Mouse (Mus musculus) liver, adult 2 months (tissue): ENCODE measurements at regions not wholly inside any gene's neighbourhood (a gene's known extent, or its start where the extent isn't known, plus 50 kb on each side); places are given as distances from the start of the nearest gene placed in this dataset.

ENCODE experiments used
- DNase-seq: peaks from one replicate; pipeline ENCODE4 v3.0.0-alpha.2; 2011; ENCODE audit warnings: low read depth, low spot score; ENCODE audit errors: extremely low read depth
- H3K27ac ChIP-seq: fragments of 200-500 bp; replicated peaks from 2 replicates; pipeline ENCODE4 v1.5.1; 2012; ENCODE audit warnings: low read depth, mild to moderate bottlenecking, control low read depth, inconsistent platforms, low read length; ENCODE audit not compliant: insufficient read depth
- H3K27me3 ChIP-seq: fragments of 200-500 bp; 2 replicates; pipeline ENCODE4 v1.6.1; 2012; ENCODE audit warnings: mild to moderate bottlenecking, moderate library complexity, low read length, inconsistent platforms; ENCODE audit not compliant: control insufficient read depth, insufficient read depth
- H3K36me3 ChIP-seq: fragments of 200-500 bp; 2 replicates; pipeline ENCODE4 v1.6.1; 2012; ENCODE audit warnings: low read length, inconsistent platforms; ENCODE audit not compliant: control insufficient read depth, insufficient read depth
- H3K4me1 ChIP-seq: fragments of 200-500 bp; 2 replicates; pipeline ENCODE4 v1.6.1; 2011; ENCODE audit warnings: low read length; ENCODE audit not compliant: control insufficient read depth, insufficient read depth
- H3K4me3 ChIP-seq: fragments of 200-500 bp; 2 replicates; pipeline ENCODE4 v1.5.1; 2011; ENCODE audit warnings: low read depth, mild to moderate bottlenecking, control low read depth, low read length, moderate library complexity; ENCODE audit not compliant: insufficient read depth
- H3K79me2 ChIP-seq: fragments of 200-500 bp; 2 replicates; pipeline ENCODE4 v1.6.1; 2012; ENCODE audit warnings: inconsistent platforms, mild to moderate bottlenecking, low read length, moderate library complexity; ENCODE audit not compliant: control insufficient read depth, insufficient read depth
- H3K9ac ChIP-seq: fragments of 200-500 bp; 2 replicates; pipeline ENCODE4 v1.6.1; 2012; ENCODE audit warnings: low read depth, mild to moderate bottlenecking, control low read depth, inconsistent platforms, low read length
- CTCF ChIP-seq: fragments of 200-500 bp; IDR thresholded peaks from 2 replicates; pipeline ENCODE4 v1.5.1; 2011; ENCODE audit warnings: low read depth, low read length, control low read depth
- POLR2A ChIP-seq: fragments of 200-500 bp; IDR thresholded peaks from 2 replicates; pipeline ENCODE4 v1.6.1; 2011; ENCODE audit warnings: low read length, control low read depth; ENCODE audit not compliant: insufficient read depth; ENCODE audit errors: extremely low read depth
- WGBS: fragments of 180-500 bp; shearing (Covaris S2); methylation state at CpG from one replicate; pipeline ENCODE4 v1.1.7; 2018; 5-methylcytosine and 5-hydroxymethylcytosine counted together

GRCm38 (mm10) chr7:94227482-94227881 lies 1147.8 kb downstream of the Fam181b start:
- no peak for DNase-seq
- Histone ChIP-seq H3K4me3 (no peak overlapping the region), H3K36me3 (no peaks in the 10 kb centered on the region), H3K27me3 (no peaks in the 10 kb centered on the region), H3K9ac (no peak overlapping the region), H3K4me1 (no peaks in the 10 kb centered on the region), H3K27ac (no peak overlapping the region), H3K79me2 (no peaks in the 10 kb centered on the region)
- no peak for TF ChIP-seq CTCF
- TF ChIP-seq POLR2A, result no peak
- 52% methylated on average over 1 of the region's 1 CpGs for WGBS

- Histone ChIP-seq H3K4me1 (no peaks in the 10 kb centered on the region), H3K36me3 (no peaks in the 10 kb centered on the region), H3K9ac (no peak overlapping the region), H3K4me3 (no peak overlapping the region), H3K79me2 (no peaks in the 10 kb centered on the region), H3K27me3 (no peaks in the 10 kb centered on the region), H3K27ac (no peak overlapping the region)
- WGBS, result 75% methylated on average over 4 of the region's 4 CpGs
- TF ChIP-seq CTCF (no peak), POLR2A (no peak)
- no peak for DNase-seq
Measured at GRCm38 (mm10) chr7:94233653-94234052, 1154.0 kb downstream of the Fam181b start.

GRCm38 (mm10) chr7:94249501-94249900 lies 1169.8 kb downstream of the Fam181b start:
- no peaks in the 10 kb centered on the region for H3K36me3 ChIP-seq
- H3K9ac ChIP-seq, result no peak overlapping the region
- H3K4me1 ChIP-seq, result no peaks in the 10 kb centered on the region
- TF ChIP-seq POLR2A (no peak), CTCF (no peak)
- no peak for DNase-seq
- no peak overlapping the region for H3K4me3 ChIP-seq
- WGBS, result 68% methylated on average over 3 of the region's 3 CpGs
- no peak overlapping the region for H3K27ac ChIP-seq
- H3K79me2 ChIP-seq, result no peaks in the 10 kb centered on the region
- no peaks in the 10 kb centered on the region for H3K27me3 ChIP-seq

DNA sequence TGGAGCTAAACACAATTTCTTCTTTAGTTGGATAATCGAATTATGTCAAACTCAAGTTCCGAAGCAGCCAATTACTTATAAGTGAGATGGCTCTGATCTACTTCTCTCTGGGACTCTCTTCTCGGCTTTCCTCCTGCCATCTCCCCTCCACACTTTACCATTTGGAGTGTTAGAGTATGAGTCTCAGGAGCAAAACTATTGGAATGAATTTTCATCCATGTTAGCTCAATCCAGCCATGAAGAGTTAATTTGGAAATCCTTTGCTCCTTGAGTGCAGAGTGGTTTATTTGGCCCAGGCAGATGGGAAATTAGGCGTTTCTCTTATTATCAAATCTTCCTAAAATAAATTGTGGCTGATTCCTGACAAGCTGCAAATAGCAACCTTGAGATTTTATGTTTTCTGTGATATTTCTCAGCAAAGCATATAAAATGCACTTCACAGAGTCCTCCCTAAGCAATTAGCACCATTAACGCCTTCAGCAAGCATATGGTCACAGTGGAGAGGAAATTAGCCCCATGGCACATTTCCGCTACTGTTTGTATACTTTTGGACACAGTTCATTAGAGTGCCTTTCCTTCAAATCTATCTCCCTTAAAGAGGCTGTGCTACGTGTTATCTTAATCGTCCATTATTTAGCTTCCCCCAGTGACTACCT lies 1189.1 kb downstream of the Fam181b start:
- H3K79me2 ChIP-seq, result no peaks in the 10 kb centered on the region
- WGBS, result 67% methylated on average over 8 of the region's 8 CpGs
- TF ChIP-seq POLR2A, result no peak
- TF ChIP-seq CTCF, result no peak

GRCm38 (mm10) chr7:94281529-94281928 lies 1201.9 kb downstream of the Fam181b start:
- DNase-seq, result no peak
- no peak overlapping the region for H3K27ac ChIP-seq
- no peak overlapping the region for H3K9ac ChIP-seq
- H3K79me2 ChIP-seq, result no peaks in the 10 kb centered on the region
- 59% methylated on average over 3 of the region's 3 CpGs for WGBS
- no peak for TF ChIP-seq POLR2A
- TF ChIP-seq CTCF, result no peak
- H3K4me1 ChIP-seq, result no peaks in the 10 kb centered on the region
- H3K4me3 ChIP-seq, result no peak overlapping the region
- no peaks in the 10 kb centered on the region for H3K27me3 ChIP-seq
- no peaks in the 10 kb centered on the region for H3K36me3 ChIP-seq

More for the DNA sequence above, 1189.1 kb downstream of the Fam181b start:
- no peak overlapping the region for H3K4me3 ChIP-seq
- no peak overlapping the region for H3K27ac ChIP-seq
- no peaks in the 10 kb centered on the region for H3K27me3 ChIP-seq
- H3K9ac ChIP-seq, result no peak overlapping the region
- no peak for DNase-seq
- no peaks in the 10 kb centered on the region for H3K36me3 ChIP-seq
- H3K4me1 ChIP-seq, result no peaks in the 10 kb centered on the region

GRCm38 (mm10) chr7:94282010-94282409 lies 1202.3 kb downstream of the Fam181b start:
- TF ChIP-seq CTCF (no peak), POLR2A (no peak)
- Histone ChIP-seq H3K4me3 (no peak overlapping the region), H3K27ac (no peak overlapping the region), H3K9ac (no peak overlapping the region), H3K36me3 (no peaks in the 10 kb centered on the region), H3K79me2 (no peaks in the 10 kb centered on the region), H3K4me1 (no peaks in the 10 kb centered on the region), H3K27me3 (no peaks in the 10 kb centered on the region)
- WGBS, result 86% methylated on average over 5 of the region's 5 CpGs
- no peak for DNase-seq
